Mouse (Mus musculus) MEL (cell line): ENCODE results near the gene Efcab1. TPM values are rescaled to one million over a fixed set of nuclear protein-coding genes. Genes with fewer than 3 reads are reported as not detected.

Experiments
- DNase-seq: peaks from one replicate; pipeline ENCODE4 v3.0.0; 2011; ENCODE audit warnings: low read depth, low spot score
- H3K27ac ChIP-seq: 2 replicates; pipeline ENCODE4 v1.5.1; 2012; ENCODE audit warnings: low read depth, mild to moderate bottlenecking, control low read depth, low read length, moderate library complexity; ENCODE audit not compliant: control insufficient read depth
- H3K27me3 ChIP-seq, 2 experiments: fragments of 150-350 bp in 1 of 2; sonication (generic) in 1 of 2; 2 replicates each; pipeline ENCODE4 v1.6.1; 2012; ENCODE audit warnings: low read length in 2 of 2, mild to moderate bottlenecking in 2 of 2, improper control_type of control experiment in 1 of 2, moderate library complexity in 1 of 2; ENCODE audit not compliant: insufficient read depth in 2 of 2, control insufficient read depth in 1 of 2
- H3K36me3 ChIP-seq, 2 experiments: 2 replicates each; pipeline ENCODE4 v1.6.1; 2012 to 2014; ENCODE audit warnings: low read length in 2 of 2, improper control_type of control experiment in 1 of 2, inconsistent platforms in 1 of 2, mild to moderate bottlenecking in 1 of 2; ENCODE audit not compliant: insufficient read depth in 2 of 2, control insufficient read depth in 1 of 2
- H3K4me1 ChIP-seq, 2 experiments: fragments of 150-350 bp in 1 of 2; sonication (generic) in 1 of 2; 2 replicates each; pipeline ENCODE4 v1.6.1; 2012; ENCODE audit warnings: low read length in 2 of 2, improper control_type of control experiment in 1 of 2, mild to moderate bottlenecking in 1 of 2; ENCODE audit not compliant: insufficient read depth in 2 of 2, control insufficient read depth in 1 of 2
- H3K4me3 ChIP-seq, 2 experiments: fragments of 150-350 bp in 1 of 2; sonication (generic) in 1 of 2; 2 replicates each; pipeline ENCODE4 v1.5.1; 2012; ENCODE audit warnings: low read depth in 2 of 2, low read length in 2 of 2, mild to moderate bottlenecking in 2 of 2, moderate library complexity in 2 of 2, control low read depth in 1 of 2, improper control_type of control experiment in 1 of 2; ENCODE audit not compliant: control insufficient read depth in 1 of 2, insufficient read depth in 1 of 2
- H3K79me2 ChIP-seq: 2 replicates; pipeline ENCODE4 v1.6.1; 2012; ENCODE audit warnings: mild to moderate bottlenecking, low read length, moderate library complexity; ENCODE audit not compliant: control insufficient read depth, poor library complexity, insufficient read depth
- H3K9ac ChIP-seq: 2 replicates; pipeline ENCODE4 v1.6.1; 2012; ENCODE audit warnings: low read depth, mild to moderate bottlenecking, control low read depth, low read length, moderate library complexity; ENCODE audit not compliant: control insufficient read depth, poor library complexity, severe bottlenecking
- H3K9me3 ChIP-seq: fragments of 150-350 bp; sonication (generic); replicated peaks from 2 replicates; pipeline ENCODE4 v1.6.1; 2012; ENCODE audit warnings: mild to moderate bottlenecking, low read length, improper control_type of control experiment, moderate library complexity; ENCODE audit not compliant: insufficient read depth
- BHLHE40 ChIP-seq: IDR thresholded peaks from 2 replicates; pipeline ENCODE4 v1.6.1; 2012; ENCODE audit warnings: low read depth, mild to moderate bottlenecking, inconsistent platforms, low read length, improper control_type of control experiment, borderline replicate concordance
- CHD2 ChIP-seq: IDR thresholded peaks from 2 replicates; pipeline ENCODE4 v1.6.1; 2011; ENCODE audit warnings: low read length, improper control_type of control experiment
- CTCF ChIP-seq, 3 experiments: IDR thresholded peaks in 2 of 3; conservative IDR thresholded peaks in 1 of 3; 2 replicates each; pipeline ENCODE4 v1.5.1; 2011 to 2012; ENCODE audit warnings: low read length in 3 of 3, low read depth in 2 of 3, mild to moderate bottlenecking in 2 of 3, improper control_type of control experiment in 1 of 3, inconsistent platforms in 1 of 3, mixed read lengths in 1 of 3, moderate library complexity in 1 of 3; ENCODE audit not compliant: control insufficient read depth in 1 of 3, insufficient read depth in 1 of 3, poor library complexity in 1 of 3, severe bottlenecking in 1 of 3
- E2F4 ChIP-seq: IDR thresholded peaks from 2 replicates; pipeline ENCODE4 v1.6.1; 2011; ENCODE audit warnings: low read depth, low read length, improper control_type of control experiment, borderline replicate concordance
- EP300 ChIP-seq, 2 experiments: IDR thresholded peaks; 2 replicates each; pipeline ENCODE4 v1.6.1; 2011; ENCODE audit warnings: improper control_type of control experiment in 2 of 2, low read length in 2 of 2, low read depth in 1 of 2, mild to moderate bottlenecking in 1 of 2
- ETS1 ChIP-seq: IDR thresholded peaks from 2 replicates; pipeline ENCODE4 v1.6.1; 2012; ENCODE audit warnings: low read depth, mild to moderate bottlenecking, inconsistent platforms, low read length, improper control_type of control experiment, moderate library complexity
- HCFC1 ChIP-seq: IDR thresholded peaks from 2 replicates; pipeline ENCODE4 v1.6.1; 2012; ENCODE audit warnings: low read depth, mild to moderate bottlenecking, inconsistent platforms, low read length, improper control_type of control experiment, moderate library complexity
- JUND ChIP-seq: IDR thresholded peaks from 2 replicates; pipeline ENCODE4 v1.6.1; 2011; ENCODE audit warnings: low read depth, mild to moderate bottlenecking, improper control_type of control experiment, low read length
- KAT2A ChIP-seq: conservative IDR thresholded peaks from 2 replicates; pipeline ENCODE4 v1.6.1; 2012; ENCODE audit warnings: low read depth, low read length, improper control_type of control experiment, inconsistent platforms
- MAFK ChIP-seq: IDR thresholded peaks from 2 replicates; pipeline ENCODE4 v1.6.1; 2011; ENCODE audit warnings: low read depth, mild to moderate bottlenecking, low read length, improper control_type of control experiment, borderline replicate concordance
- MYC ChIP-seq: IDR thresholded peaks from 2 replicates; pipeline ENCODE4 v1.6.1; 2011; ENCODE audit warnings: low read depth, mild to moderate bottlenecking, low read length, improper control_type of control experiment, moderate library complexity
- POLR2A ChIP-seq, 2 experiments: IDR thresholded peaks; 2 replicates each; pipeline ENCODE4 v1.6.1; 2011 to 2012; ENCODE audit warnings: low read length in 2 of 2, mild to moderate bottlenecking in 2 of 2, control low read depth in 1 of 2, improper control_type of control experiment in 1 of 2, low read depth in 1 of 2, moderate library complexity in 1 of 2; ENCODE audit not compliant: control insufficient read depth in 1 of 2, insufficient read depth in 1 of 2, poor library complexity in 1 of 2
- RAD21 ChIP-seq: IDR thresholded peaks from 2 replicates; pipeline ENCODE4 v1.6.1; 2011; ENCODE audit warnings: mild to moderate bottlenecking, low read depth, low read length, improper control_type of control experiment
- RCOR1 ChIP-seq: IDR thresholded peaks from 2 replicates; pipeline ENCODE4 v1.6.1; 2012; ENCODE audit warnings: low read depth, mild to moderate bottlenecking, inconsistent platforms, low read length, improper control_type of control experiment
- SIN3A ChIP-seq: IDR thresholded peaks from 2 replicates; pipeline ENCODE4 v1.6.1; 2012; ENCODE audit warnings: low read length, improper control_type of control experiment, inconsistent platforms
- SMC3 ChIP-seq: IDR thresholded peaks from 2 replicates; pipeline ENCODE4 v1.6.1; 2011; ENCODE audit warnings: low read depth, low read length, improper control_type of control experiment
- USF1 ChIP-seq: IDR thresholded peaks from 2 replicates; pipeline ENCODE4 v1.6.1; 2014; ENCODE audit warnings: low read depth, mild to moderate bottlenecking, inconsistent platforms, low read length, improper control_type of control experiment, moderate library complexity
- USF2 ChIP-seq, 2 experiments: IDR thresholded peaks; 2 replicates each; pipeline ENCODE4 v1.6.1; 2011 to 2012; ENCODE audit warnings: improper control_type of control experiment in 2 of 2, low read length in 2 of 2, borderline replicate concordance in 1 of 2, inconsistent platforms in 1 of 2, low read depth in 1 of 2, mild to moderate bottlenecking in 1 of 2; ENCODE audit not compliant: insufficient read depth in 1 of 2
- ZC3H11A ChIP-seq: IDR thresholded peaks from 2 replicates; pipeline ENCODE4 v1.6.1; 2012; ENCODE audit warnings: low read depth, mild to moderate bottlenecking, inconsistent platforms, low read length, improper control_type of control experiment
- ZMIZ1 ChIP-seq: IDR thresholded peaks from 2 replicates; pipeline ENCODE4 v1.6.1; 2012; ENCODE audit warnings: low read depth, mild to moderate bottlenecking, inconsistent platforms, low read length, improper control_type of control experiment, moderate library complexity
- ZNF384 ChIP-seq: IDR thresholded peaks from 2 replicates; pipeline ENCODE4 v1.6.1; 2012; ENCODE audit warnings: low read depth, mild to moderate bottlenecking, inconsistent platforms, low read length, improper control_type of control experiment
- polyA plus RNA-seq, 2 experiments: library from polyadenylated mRNA; stranded (reverse) in 1 of 2; unstranded in 1 of 2; fragments of >175 nt in 1 of 2; fragments of >200 nt in 1 of 2; gene quantifications; 2 replicates each; pipeline versions ENCODE4 v1.2.1 to v1.2.4; 2012; ENCODE audit warnings: low replicate concordance in 2 of 2, low read depth in 1 of 2; ENCODE audit not compliant: insufficient read length in 2 of 2, insufficient read depth in 1 of 2, missing spikeins in 1 of 2
- total RNA-seq: library from RNA; depleted of rRNA; stranded (reverse); fragments of 300-350 nt; gene quantifications from 2 replicates; pipeline ENCODE4 v1.2.3, GENCODE M21; 2012

Efcab1 gene
- total and polyA plus RNA-seq, 3 experiments = not detected

DNA sequence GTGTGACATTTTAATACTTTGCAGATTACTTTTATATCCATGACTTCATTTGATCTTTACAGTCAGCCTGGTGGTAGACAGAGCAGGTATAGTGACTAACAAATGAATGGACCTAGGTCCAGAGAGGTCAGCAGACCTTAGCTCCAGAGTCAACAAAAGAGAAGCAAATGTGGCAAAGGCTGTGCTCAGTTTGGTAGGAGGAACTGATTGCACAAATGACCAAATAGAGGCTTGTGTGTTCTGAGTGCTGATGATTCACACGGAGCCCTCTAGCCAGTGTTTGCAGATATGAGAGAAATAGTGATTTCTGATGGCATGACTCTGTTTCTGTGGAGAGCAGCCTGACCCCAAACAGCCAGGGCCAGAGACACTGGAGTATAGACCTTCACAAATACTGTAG, 33.1 kb downstream of the Efcab1 start:
- Histone ChIP-seq H3K9ac (no peak overlapping the region), H3K4me1 (no peaks in the 10 kb centered on the region), H3K27me3 (no peaks in the 10 kb centered on the region), H3K4me3 (no peak overlapping the region), H3K9me3 (no peaks in the 10 kb centered on the region), H3K36me3 (no peaks in the 10 kb centered on the region), H3K79me2 (no peaks in the 10 kb centered on the region), H3K27ac (no peak overlapping the region)
- no peak for TF ChIP-seq ZC3H11A
- no peak for TF ChIP-seq SIN3A
- TF ChIP-seq HCFC1 = no peak
- no peak for TF ChIP-seq CHD2
- no peak for TF ChIP-seq BHLHE40
- TF ChIP-seq RAD21 = no peak
- no peak for TF ChIP-seq ZNF384
- no peak for TF ChIP-seq EP300 (IDR thresholded peaks at IDR 0.05; ENCODE audit: low read depth in 1 of 2, low read length in 2 of 2)
- no peak for TF ChIP-seq USF2 (IDR thresholded peaks at IDR 0.05; ENCODE audit: borderline replicate concordance in 1 of 2, insufficient read depth in 1 of 2, low read depth in 1 of 2, low read length in 2 of 2)
- TF ChIP-seq RCOR1 = no peak
- no peak for TF ChIP-seq ZMIZ1
- TF ChIP-seq E2F4 = no peak
- TF ChIP-seq CTCF (IDR thresholded peaks at IDR 0.05 in 2 of 3, conservative IDR thresholded peaks at IDR 0.05 in 1 of 3; ENCODE audit: control insufficient read depth in 1 of 3, insufficient read depth in 1 of 3, low read depth in 2 of 3, low read length in 3 of 3, poor library complexity in 1 of 3, severe bottlenecking in 1 of 3) = no peak
- no peak for TF ChIP-seq KAT2A
- no peak for TF ChIP-seq USF1
- no peak for TF ChIP-seq SMC3
- TF ChIP-seq POLR2A (IDR thresholded peaks at IDR 0.05; ENCODE audit: control insufficient read depth in 1 of 2, insufficient read depth in 1 of 2, low read depth in 1 of 2, low read length in 2 of 2, poor library complexity in 1 of 2) = no peak
- no peak for TF ChIP-seq MYC
- DNase-seq = no peak

DNA sequence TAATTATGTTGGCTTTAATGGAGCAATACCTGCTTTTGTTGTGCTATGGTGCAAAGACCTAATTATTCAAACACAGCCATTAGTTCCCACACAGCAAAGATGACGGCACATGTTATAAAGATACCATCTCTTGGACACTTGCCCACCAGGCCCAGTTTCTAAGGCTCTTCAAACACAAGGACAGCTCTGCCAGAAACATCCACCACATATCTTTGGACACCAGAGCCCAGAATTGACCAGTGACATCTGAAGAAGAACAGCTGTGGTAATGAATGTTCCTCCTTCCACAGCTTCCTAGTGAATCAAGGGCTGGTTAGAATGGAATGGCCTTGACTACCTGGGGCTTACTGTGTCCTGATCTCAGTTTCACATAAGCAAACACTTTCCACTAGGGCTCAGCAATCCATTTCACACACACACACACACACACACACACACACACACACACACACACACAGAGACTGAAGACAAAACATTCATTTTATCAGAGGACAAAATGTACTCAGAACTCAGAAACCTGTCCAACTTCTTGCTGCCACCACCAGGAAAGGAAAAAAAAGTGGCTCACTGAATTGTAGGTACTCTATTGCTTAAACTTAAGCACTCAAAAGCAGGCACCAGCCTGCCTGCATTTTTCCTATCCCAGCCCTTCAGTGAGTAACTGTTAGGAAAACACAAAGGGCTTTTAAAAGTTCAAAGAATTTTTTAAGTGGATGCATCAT, 33.7 kb downstream of the Efcab1 start:
- Histone ChIP-seq H3K27ac (no peak overlapping the region), H3K4me3 (no peak overlapping the region), H3K36me3 (no peaks in the 10 kb centered on the region), H3K9ac (no peak overlapping the region), H3K79me2 (no peaks in the 10 kb centered on the region), H3K4me1 (no peaks in the 10 kb centered on the region), H3K9me3 (no peaks in the 10 kb centered on the region), H3K27me3 (no peaks in the 10 kb centered on the region)
- no peak for DNase-seq
- TF ChIP-seq MAFK = no peak
- TF ChIP-seq E2F4 = no peak
- no peak for TF ChIP-seq ZNF384
- no peak for TF ChIP-seq ETS1
- no peak for TF ChIP-seq JUND
